Mouse (Mus musculus) adrenal gland, adult 8-10 months (tissue): ENCODE data around the gene Olfr705. TPM values are rescaled to one million over a fixed set of nuclear protein-coding genes. Genes with fewer than 3 reads are reported as not detected.
"Not testable (repeated sequence)": the region's sequence is repeated elsewhere in the genome, so short reads cannot be mapped to it uniquely, and the experiment has no call there.

ENCODE experiments used
- DNase-seq: peaks from one replicate; pipeline ENCODE4 v3.0.0; 2022
- total RNA-seq, 4 experiments: library from RNA; stranded (reverse); gene quantifications; 2 replicates each; pipeline ENCODE4 v1.2.4; 2022

The Olfr705 gene
- total RNA-seq: not detected

GRCm38 (mm10) chr7:106876791-106877190 is at the start of gene Olfr705:
Gene Olfr705 (minus strand): TSS chr7:106876891.
- DNase-seq: no peak

- DNase-seq: not testable (repeated sequence)
Observed at GRCm38 (mm10) chr7:106920961-106921360, 44.3 kb upstream of the Olfr705 start.

GRCm38 (mm10) chr7:106907676-106908075 is 31.0 kb upstream of the Olfr705 start, which contains the start of gene Olfr1532-ps1:
Gene Olfr1532-ps1 (plus strand): TSS chr7:106908001.
- no peak for DNase-seq

GRCm38 (mm10) chr7:106901141-106901540 is 24.4 kb upstream of the Olfr705 start, which contains the start of gene Olfr707:
Gene Olfr707 (minus strand): TSS chr7:106901241.
- DNase-seq: not testable (repeated sequence)

- DNase-seq: no peak
Observed at GRCm38 (mm10) chr7:106888062-106888461, 11.4 kb upstream of the Olfr705 start, which contains the start of gene Olfr706. Gene Olfr706 (minus strand): TSS chr7:106888162.

GRCm38 (mm10) chr7:106862885-106863284 is 13.8 kb downstream of the Olfr705 start, which contains the start of gene Olfr704:
Gene Olfr704 (plus strand): TSS chr7:106863185.
- DNase-seq: no peak

GRCm38 (mm10) chr7:106843060-106843459 is 33.6 kb downstream of the Olfr705 start, which contains the start of gene Olfr703:
Gene Olfr703 (plus strand): TSS chr7:106843360.
- DNase-seq: no peak

- no peak for DNase-seq
Observed at GRCm38 (mm10) chr7:106833793-106834192, 42.9 kb downstream of the Olfr705 start, which contains the start of gene Olfr702. Gene Olfr702 (minus strand): TSS chr7:106833893.

Other genes starting within 250 kb of the Olfr705 start
- gene Olfr693, start 196.3 kb downstream of the Olfr705 start, total RNA-seq: not detected
- not detected for gene Olfr694, start 185.1 kb downstream of the Olfr705 start, total RNA-seq
- gene Olfr695, start 160.5 kb downstream of the Olfr705 start, total RNA-seq: not detected
- not detected for gene Olfr697, start 134.4 kb downstream of the Olfr705 start, total RNA-seq
- gene Olfr698, start 121.5 kb downstream of the Olfr705 start, total RNA-seq: not detected
- gene Olfr699, start 83.7 kb downstream of the Olfr705 start, total RNA-seq: not detected
- not detected for gene Olfr700, start 68.1 kb downstream of the Olfr705 start, total RNA-seq
- gene Olfr701, start 62.8 kb downstream of the Olfr705 start, total RNA-seq: not detected
- gene Olfr702, start 43.0 kb downstream of the Olfr705 start, total RNA-seq: not detected
- gene Olfr703, start 33.5 kb downstream of the Olfr705 start, total RNA-seq: not detected
- not detected for gene Olfr704, start 13.7 kb downstream of the Olfr705 start, total RNA-seq
- gene Olfr706, start 11.3 kb upstream of the Olfr705 start, total RNA-seq: not detected
- not detected for gene Olfr707, start 24.4 kb upstream of the Olfr705 start, total RNA-seq
- gene Olfr1532-ps1, start 31.1 kb upstream of the Olfr705 start, total RNA-seq: not detected
- gene Olfr709-ps1, start 55.3 kb upstream of the Olfr705 start, total RNA-seq: not detected
- not detected for gene Olfr710, start 71.4 kb upstream of the Olfr705 start, total RNA-seq
- not detected for gene Olfr6, start 87.0 kb upstream of the Olfr705 start, total RNA-seq
- not detected for gene Olfr711, start 98.6 kb upstream of the Olfr705 start, total RNA-seq
- gene Olfr2, start 129.2 kb upstream of the Olfr705 start, total RNA-seq: not detected
- not detected for gene Olfr713, start 154.3 kb upstream of the Olfr705 start, total RNA-seq
- not detected for gene Olfr714, start 194.1 kb upstream of the Olfr705 start, total RNA-seq
- gene Olfr17, start 216.3 kb upstream of the Olfr705 start, total RNA-seq: not detected
- not detected for gene Olfr715b, start 233.5 kb upstream of the Olfr705 start, total RNA-seq